Mouse (Mus musculus) spleen, adult 2 months (tissue): ENCODE measurements around the gene Slc24a1. TPM values are rescaled to one million over a fixed set of nuclear protein-coding genes. Genes with fewer than 3 reads are reported as not detected.

ENCODE experiments used
- DNase-seq, 2 experiments: peaks; one replicate each; pipeline versions ENCODE4 v3.0.0 to v3.0.0-alpha.2; 2012 to 2021; ENCODE audit warnings: low spot score in 2 of 2, low read depth in 1 of 2
- H3K27ac ChIP-seq: fragments of 200-500 bp; 2 replicates; pipeline ENCODE4 v1.5.1; 2012; ENCODE audit warnings: low read length, inconsistent platforms; ENCODE audit not compliant: insufficient read depth
- H3K27me3 ChIP-seq: fragments of 200-500 bp; 2 replicates; pipeline ENCODE4 v1.6.1; 2012; ENCODE audit warnings: mild to moderate bottlenecking, moderate library complexity, low read length, inconsistent platforms; ENCODE audit not compliant: control insufficient read depth, insufficient read depth
- H3K36me3 ChIP-seq: fragments of 200-500 bp; 2 replicates; pipeline ENCODE4 v1.6.1; 2012; ENCODE audit warnings: mild to moderate bottlenecking, low read length, inconsistent platforms; ENCODE audit not compliant: control insufficient read depth, insufficient read depth
- H3K4me1 ChIP-seq: fragments of 200-500 bp; 2 replicates; pipeline ENCODE4 v1.6.1; 2011; ENCODE audit warnings: inconsistent platforms; ENCODE audit not compliant: control insufficient read depth, insufficient read depth, insufficient read length
- H3K4me3 ChIP-seq: fragments of 200-500 bp; 2 replicates; pipeline ENCODE4 v1.5.1; 2011; ENCODE audit warnings: mild to moderate bottlenecking, inconsistent platforms; ENCODE audit not compliant: insufficient read depth, insufficient read length; ENCODE audit errors: extremely low read depth
- CTCF ChIP-seq: fragments of 200-500 bp; IDR thresholded peaks from 2 replicates; pipeline ENCODE4 v1.5.1; 2011; ENCODE audit warnings: mild to moderate bottlenecking, inconsistent platforms; ENCODE audit not compliant: insufficient read depth, insufficient read length, insufficient replicate concordance; ENCODE audit errors: extremely low read depth
- POLR2A ChIP-seq: fragments of 200-500 bp; IDR thresholded peaks from 2 replicates; pipeline ENCODE4 v1.6.1; 2011; ENCODE audit warnings: low read depth, low read length, inconsistent platforms
- WGBS: fragments of 180-500 bp; shearing (Covaris S2); methylation state at CpG from one replicate; pipeline ENCODE4 v1.1.7; 2018; 5-methylcytosine and 5-hydroxymethylcytosine counted together
- polyA plus RNA-seq: library from polyadenylated mRNA; depleted of rRNA; stranded (reverse); fragments of >200 nt; gene quantifications from 2 replicates; pipeline ENCODE4 v1.2.3, GENCODE M21; 2012

Gene Slc24a1
- polyA plus RNA-seq, 1 experiment: not detected

GRCm38 (mm10) chr9:64952055-64952454 is 648 bp upstream of the Slc24a1 start:
- WGBS: 55% methylated on average over 5 of the region's 5 CpGs
- no peak for TF ChIP-seq CTCF
- no peak for TF ChIP-seq POLR2A
- H3K4me3 ChIP-seq: no peak overlapping the region
- H3K36me3 ChIP-seq: no peaks in the 10 kb centered on the region
- no peak overlapping the region for H3K27ac ChIP-seq
- H3K4me1 ChIP-seq: no peaks in the 10 kb centered on the region
- no peak for DNase-seq
- H3K27me3 ChIP-seq: 0 out of 2 replicates have a peak, but pooled peaks cover 3% of the 10 kb centered on the region

GRCm38 (mm10) chr9:64947483-64948095 is 3.8 kb downstream of the Slc24a1 start:
- H3K4me1 ChIP-seq: no peaks in the 10 kb centered on the region
- no peaks in the 10 kb centered on the region for H3K27me3 ChIP-seq
- H3K4me3 ChIP-seq: no peak overlapping the region
- WGBS: 85% methylated on average over 9 of the region's 9 CpGs
- no peak overlapping the region for H3K27ac ChIP-seq
- DNase-seq: no peak
- no peak for TF ChIP-seq CTCF
- TF ChIP-seq POLR2A: no peak
- H3K36me3 ChIP-seq: no peaks in the 10 kb centered on the region

- Histone ChIP-seq H3K36me3 (no peaks in the 10 kb centered on the region), H3K27ac (no peak overlapping the region), H3K4me3 (no peak overlapping the region), H3K27me3 (no peaks in the 10 kb centered on the region), H3K4me1 (no peaks in the 10 kb centered on the region)
- no peak for DNase-seq
- TF ChIP-seq CTCF: no peak
- no peak for TF ChIP-seq POLR2A
- WGBS: 70% methylated on average over 11 of the region's 11 CpGs
Measured at GRCm38 (mm10) chr9:64943997-64944396, 7.4 kb downstream of the Slc24a1 start.

GRCm38 (mm10) chr9:64941650-64942049 is 9.8 kb downstream of the Slc24a1 start:
- no peak for TF ChIP-seq CTCF
- no peak for TF ChIP-seq POLR2A
- Histone ChIP-seq H3K27ac (no peak overlapping the region), H3K27me3 (no peaks in the 10 kb centered on the region), H3K4me3 (no peak overlapping the region), H3K36me3 (no peaks in the 10 kb centered on the region), H3K4me1 (no peaks in the 10 kb centered on the region)
- 91% methylated on average over 4 of the region's 4 CpGs for WGBS
- DNase-seq: no peak

GRCm38 (mm10) chr9:64940731-64941346 is 10.6 kb downstream of the Slc24a1 start:
- Histone ChIP-seq H3K27me3 (no peaks in the 10 kb centered on the region), H3K4me3 (no peak overlapping the region), H3K36me3 (no peaks in the 10 kb centered on the region), H3K27ac (no peak overlapping the region), H3K4me1 (no peaks in the 10 kb centered on the region)
- TF ChIP-seq POLR2A (no peak), CTCF (no peak)
- 73% methylated on average over 11 of the region's 11 CpGs for WGBS
- no peak for DNase-seq

GRCm38 (mm10) chr9:64939790-64940189 is 11.6 kb downstream of the Slc24a1 start:
- TF ChIP-seq CTCF (no peak), POLR2A (no peak)
- 74% methylated on average over 2 of the region's 2 CpGs for WGBS
- H3K27ac ChIP-seq: no peak overlapping the region
- no peaks in the 10 kb centered on the region for H3K4me1 ChIP-seq
- no peaks in the 10 kb centered on the region for H3K36me3 ChIP-seq
- no peaks in the 10 kb centered on the region for H3K27me3 ChIP-seq
- no peak for DNase-seq
- H3K4me3 ChIP-seq: no peak overlapping the region

GRCm38 (mm10) chr9:64939281-64939680 is 12.1 kb downstream of the Slc24a1 start:
- no peak overlapping the region for H3K27ac ChIP-seq
- H3K4me3 ChIP-seq: no peak overlapping the region
- WGBS: 33% methylated on average over 4 of the region's 4 CpGs
- DNase-seq: no peak
- TF ChIP-seq CTCF (no peak), POLR2A (no peak)
- no peaks in the 10 kb centered on the region for H3K4me1 ChIP-seq
- no peaks in the 10 kb centered on the region for H3K36me3 ChIP-seq
- H3K27me3 ChIP-seq: no peaks in the 10 kb centered on the region

- H3K4me1 ChIP-seq: no peaks in the 10 kb centered on the region
- H3K27ac ChIP-seq: no peak overlapping the region
- WGBS: 19% methylated on average over 5 of the region's 5 CpGs
- H3K4me3 ChIP-seq: no peak overlapping the region
- no peaks in the 10 kb centered on the region for H3K27me3 ChIP-seq
- no peaks in the 10 kb centered on the region for H3K36me3 ChIP-seq
- TF ChIP-seq CTCF (no peak), POLR2A (no peak)
- no peak for DNase-seq
Measured at GRCm38 (mm10) chr9:64938535-64938934, 12.9 kb downstream of the Slc24a1 start.
